13 mouse cellular contexts compared by ENCODE assay signal in the genomic region with DNA sequence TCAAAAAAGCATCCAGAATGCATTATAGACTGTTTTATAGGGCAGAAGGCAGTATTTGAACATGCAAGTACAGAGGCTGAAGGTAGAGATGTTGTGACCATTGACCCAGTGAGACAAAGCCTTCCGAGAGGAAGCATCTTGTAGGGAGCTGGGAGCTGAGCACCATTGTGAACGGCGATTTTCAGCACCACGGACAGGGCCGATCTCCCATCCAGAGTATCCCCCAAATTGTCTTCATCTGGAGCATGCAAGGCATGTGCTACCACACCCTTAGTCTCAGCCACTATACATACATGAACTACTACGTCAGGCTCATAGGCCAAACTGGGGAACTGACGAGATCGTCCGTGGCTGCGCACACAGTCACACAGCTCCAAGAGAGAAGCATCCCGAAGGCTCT. TPM values are rescaled to one million over a fixed set of nuclear protein-coding genes. Genes with fewer than 3 reads are reported as not detected.
DNase-seq lines count a peak whose midpoint lies in the region; ATAC-seq and TF ChIP-seq lines count a peak whose summit lies in the region.
"Had no signal": no experiment of that assay in that cellular context is flagged by ENCODE, and none has a peak within 500 bp of the region (broad histone marks: within the 10 kb centered on the region; RNA-seq: fewer than 3 reads in every experiment).

No protein-coding gene starts in this region.

- intact Hi-C loops in left cerebral cortex, postnatal 10 days (cut with DNase I) = no loop called here

- TF ChIP-seq CTCF in hindbrain, postnatal 0 days (IDR thresholded peaks at IDR 0.05; ENCODE audit: low read depth) = no peak
- no peak for TF ChIP-seq CTCF in ES-Bruce4 (IDR thresholded peaks at IDR 0.05; ENCODE audit: low read depth, low read length)

- no peak overlapping the region for H3K27ac ChIP-seq in hindbrain, embryonic 11.5 days (ENCODE audit: low read depth, low read length)
- no peak overlapping the region for H3K27ac ChIP-seq in hindbrain, postnatal 0 days
- no peak overlapping the region for H3K27ac ChIP-seq in ES-Bruce4 (ENCODE audit: insufficient read depth, low read length)
- H3K27ac ChIP-seq in limb, embryonic 10.5 days = no peak overlapping the region
- H3K27ac ChIP-seq: forebrain, embryonic 12.5 days; limb, embryonic 12.5 days had no signal

- TF ChIP-seq EP300 in ES-Bruce4 (IDR thresholded peaks at IDR 0.05; ENCODE audit: insufficient read depth, low read depth, low read length) = 0 out of 2 replicates have a peak, but pooled peaks have one; percentile 6

- ATAC-seq in hindbrain, embryonic 11.5 days (ENCODE audit: low FRiP score) = no peak
- no peak for ATAC-seq in hindbrain, postnatal 0 days

- H3K4me3 ChIP-seq in hindbrain, embryonic 11.5 days (ENCODE audit: low read depth, low read length) = no peak overlapping the region
- H3K4me3 ChIP-seq in hindbrain, postnatal 0 days (ENCODE audit: low read length) = no peak overlapping the region
- H3K4me3 ChIP-seq in ES-Bruce4 (ENCODE audit: low read depth, low read length) = no peak overlapping the region
- H3K4me3 ChIP-seq in limb, embryonic 10.5 days = no peak overlapping the region
- H3K4me3 ChIP-seq: forebrain, embryonic 12.5 days; limb, embryonic 12.5 days had no signal

- H3K9ac ChIP-seq in hindbrain, embryonic 11.5 days (ENCODE audit: low read depth, low read length) = no peak overlapping the region
- no peak overlapping the region for H3K9ac ChIP-seq in hindbrain, postnatal 0 days (replicated peaks; ENCODE audit: low read length)
- no peak overlapping the region for H3K9ac ChIP-seq in ES-Bruce4 (ENCODE audit: low read depth, poor library complexity, severe bottlenecking)
- H3K9ac ChIP-seq: forebrain, embryonic 12.5 days; limb, embryonic 12.5 days had no signal

- no peaks in the 10 kb centered on the region for H3K36me3 ChIP-seq in hindbrain, embryonic 11.5 days (ENCODE audit: control insufficient read depth, insufficient read depth, low read length)
- no peaks in the 10 kb centered on the region for H3K36me3 ChIP-seq in hindbrain, postnatal 0 days (ENCODE audit: insufficient read depth, low read length)
- no peaks in the 10 kb centered on the region for H3K36me3 ChIP-seq in ES-Bruce4 (ENCODE audit: control insufficient read depth, insufficient read depth, low read length, poor library complexity, severe bottlenecking)
- H3K36me3 ChIP-seq in limb, embryonic 10.5 days = no peaks in the 10 kb centered on the region
- H3K36me3 ChIP-seq: forebrain, embryonic 12.5 days; limb, embryonic 12.5 days had no signal

- 41% methylated on average over 11 of the region's 11 CpGs for WGBS in hindbrain, embryonic 11.5 days
- WGBS in hindbrain, postnatal 0 days = 44% methylated on average over 11 of the region's 11 CpGs
- 37% methylated on average over 11 of the region's 11 CpGs for WGBS in limb, embryonic 10.5 days

- DNase-seq in hindbrain, embryonic 11.5 days (ENCODE audit: low spot score) = peak; percentile 62
- DNase-seq in hindbrain, postnatal 0 days (ENCODE audit: low spot score) = no peak
- DNase-seq in ZHBTc4 (ENCODE audit: low read depth, low spot score) = peak; percentile 67
- peak; percentile 70 for DNase-seq in limb, embryonic 10.5 days (ENCODE audit: low spot score)
- DNase-seq in left cerebral cortex, postnatal 10 days (ENCODE audit: extremely low spot score in 1 of 2, low spot score in 2 of 2) = no peak
- DNase-seq in cerebellum, adult 11 months = no peak
- DNase-seq: cerebellum, postnatal 14 days; gastrocnemius, postnatal 36 days; lung, postnatal 14 days had no signal

- no peaks in the 10 kb centered on the region for H3K9me3 ChIP-seq in hindbrain, embryonic 11.5 days (ENCODE audit: control insufficient read depth, low read length)
- H3K9me3 ChIP-seq in hindbrain, postnatal 0 days (ENCODE audit: low read length) = no peaks in the 10 kb centered on the region
- H3K9me3 ChIP-seq in ES-Bruce4 (replicated peaks; ENCODE audit: control insufficient read depth, insufficient read depth, low read length, poor library complexity, severe bottlenecking) = no peaks in the 10 kb centered on the region
- H3K9me3 ChIP-seq in limb, embryonic 10.5 days (replicated peaks) = no peaks in the 10 kb centered on the region
- H3K9me3 ChIP-seq: forebrain, embryonic 12.5 days; limb, embryonic 12.5 days had no signal

- H3K4me1 ChIP-seq in hindbrain, embryonic 11.5 days (replicated peaks; ENCODE audit: control insufficient read depth, insufficient read depth, low read length) = no peaks in the 10 kb centered on the region
- H3K4me1 ChIP-seq in hindbrain, postnatal 0 days (ENCODE audit: insufficient read depth, low read length) = no peaks in the 10 kb centered on the region
- H3K4me1 ChIP-seq in ES-Bruce4 (ENCODE audit: control insufficient read depth, insufficient read depth, low read length) = no peaks in the 10 kb centered on the region
- H3K4me1 ChIP-seq in limb, embryonic 10.5 days = no peaks in the 10 kb centered on the region
- H3K4me1 ChIP-seq: forebrain, embryonic 12.5 days; limb, embryonic 12.5 days had no signal

- TF ChIP-seq POLR2A in ES-Bruce4 (IDR thresholded peaks at IDR 0.05; ENCODE audit: insufficient read depth, low read length) = no peak

- no peaks in the 10 kb centered on the region for H3K27me3 ChIP-seq in hindbrain, embryonic 11.5 days (ENCODE audit: control insufficient read depth, insufficient read depth, low read length)
- no peaks in the 10 kb centered on the region for H3K27me3 ChIP-seq in hindbrain, postnatal 0 days (ENCODE audit: insufficient read depth, low read length)
- H3K27me3 ChIP-seq in ES-Bruce4 (ENCODE audit: control insufficient read depth, insufficient read depth, low read length, poor library complexity, severe bottlenecking) = no peaks in the 10 kb centered on the region
- H3K27me3 ChIP-seq in limb, embryonic 10.5 days (ENCODE audit: low read depth, poor library complexity, severe bottlenecking) = no peaks in the 10 kb centered on the region
- H3K27me3 ChIP-seq: forebrain, embryonic 12.5 days; limb, embryonic 12.5 days had no signal

- no peak overlapping the region for H3K4me2 ChIP-seq in hindbrain, embryonic 11.5 days (replicated peaks; ENCODE audit: low read depth, low read length)
- no peak overlapping the region for H3K4me2 ChIP-seq in hindbrain, postnatal 0 days (ENCODE audit: low read depth, low read length)
- H3K4me2 ChIP-seq: forebrain, embryonic 12.5 days; limb, embryonic 12.5 days had no signal

RNA-seq across cellular contexts. Expression of a gene that starts 16.4 kb away (rescaled TPM):
- polyA plus RNA-seq in hindbrain, embryonic 11.5 days (2014; fragmentation: Nextera tagmentation; extraction: Ambion mirVana) = 13.6 and 16.7 TPM in 2 replicates
- total RNA-seq in hindbrain, postnatal 0 days (2014; rRNA removed) = 62.9 and 70.9 TPM in 2 replicates
- 10.3 and 11.0 TPM in 2 replicates for polyA plus RNA-seq in hindbrain, postnatal 0 days (2015; fragmentation: Nextera tagmentation; extraction: Ambion mirVana)
- polyA plus RNA-seq in ES-Bruce4 (2011; ENCODE audit: insufficient read depth, insufficient read length, low read depth, missing spikeins) = 23.1 and 23.3 TPM in 2 replicates
- polyA plus RNA-seq in limb, embryonic 10.5 days (2016; fragmentation: Nextera tagmentation; extraction: Ambion mirVana) = 13.3 and 13.5 TPM in 2 replicates
- total RNA-seq in left cerebral cortex, postnatal 10 days (2021) = 10 to 100 TPM; 26.8 to 28.4 TPM

RNA-seq across cellular contexts. Expression of a gene that starts 20.6 kb away (rescaled TPM):
- polyA plus RNA-seq in hindbrain, embryonic 11.5 days (2014; fragmentation: Nextera tagmentation; extraction: Ambion mirVana) = 28.2 and 28.7 TPM in 2 replicates
- 30.0 and 46.2 TPM in 2 replicates for total RNA-seq in hindbrain, postnatal 0 days (2014; rRNA removed)
- polyA plus RNA-seq in hindbrain, postnatal 0 days (2015; fragmentation: Nextera tagmentation; extraction: Ambion mirVana) = 22.6 and 22.8 TPM in 2 replicates
- polyA plus RNA-seq in ES-Bruce4 (2011; ENCODE audit: insufficient read depth, insufficient read length, low read depth, missing spikeins) = 21.7 and 26.3 TPM in 2 replicates
- 29.1 and 31.5 TPM in 2 replicates for polyA plus RNA-seq in limb, embryonic 10.5 days (2016; fragmentation: Nextera tagmentation; extraction: Ambion mirVana)
- total RNA-seq in left cerebral cortex, postnatal 10 days (2021) = 10 to 100 TPM; 17.2 to 17.7 TPM

RNA-seq across cellular contexts. Expression of a gene that starts 28.4 kb away (rescaled TPM):
- polyA plus RNA-seq in hindbrain, embryonic 11.5 days (2014; fragmentation: Nextera tagmentation; extraction: Ambion mirVana) = 0.23 and 0.39 TPM in 2 replicates
- total RNA-seq in hindbrain, postnatal 0 days (2014; rRNA removed) = 1.3 TPM in 1 of 2 replicates, not detected in the other
- 0.19 and 0.72 TPM in 2 replicates for polyA plus RNA-seq in hindbrain, postnatal 0 days (2015; fragmentation: Nextera tagmentation; extraction: Ambion mirVana)
- polyA plus RNA-seq in ES-Bruce4 (2011; ENCODE audit: insufficient read depth, insufficient read length, low read depth, missing spikeins) = 0.87 and 2.1 TPM in 2 replicates
- not detected in 2 replicates for polyA plus RNA-seq in limb, embryonic 10.5 days (2016; fragmentation: Nextera tagmentation; extraction: Ambion mirVana)
- total RNA-seq in left cerebral cortex, postnatal 10 days (2021) = not detected
- total RNA-seq: gastrocnemius, postnatal 36 days had no signal
- polyA plus RNA-seq: forebrain, embryonic 12.5 days; limb, embryonic 12.5 days; stomach, embryonic 14.5 days had no signal

RNA-seq across cellular contexts. Expression of a gene that starts 43.4 kb away (rescaled TPM):
- not detected in 2 replicates for polyA plus RNA-seq in hindbrain, embryonic 11.5 days (2014; fragmentation: Nextera tagmentation; extraction: Ambion mirVana)
- 0.58 and 1.8 TPM in 2 replicates for total RNA-seq in hindbrain, postnatal 0 days (2014; rRNA removed)
- polyA plus RNA-seq in hindbrain, postnatal 0 days (2015; fragmentation: Nextera tagmentation; extraction: Ambion mirVana) = 2.0 and 2.6 TPM in 2 replicates
- polyA plus RNA-seq in ES-Bruce4 (2011; ENCODE audit: insufficient read depth, insufficient read length, low read depth, missing spikeins) = not detected in 2 replicates
- polyA plus RNA-seq in limb, embryonic 10.5 days (2016; fragmentation: Nextera tagmentation; extraction: Ambion mirVana) = 2.2 and 7.7 TPM in 2 replicates
- total RNA-seq in left cerebral cortex, postnatal 10 days (2021) = 1 to 10 TPM in 1 of 2 experiments, under 1 TPM in 1; 0.97 to 1.6 TPM
- total RNA-seq: gastrocnemius, postnatal 36 days had no signal

RNA-seq across cellular contexts. Expression of a gene that starts 52.6 kb away (rescaled TPM):
- 33.2 and 39.0 TPM in 2 replicates for polyA plus RNA-seq in hindbrain, embryonic 11.5 days (2014; fragmentation: Nextera tagmentation; extraction: Ambion mirVana)
- 86.1 and 88.6 TPM in 2 replicates for total RNA-seq in hindbrain, postnatal 0 days (2014; rRNA removed)
- polyA plus RNA-seq in hindbrain, postnatal 0 days (2015; fragmentation: Nextera tagmentation; extraction: Ambion mirVana) = 84.9 and 86.8 TPM in 2 replicates
- 14.6 and 16.7 TPM in 2 replicates for polyA plus RNA-seq in ES-Bruce4 (2011; ENCODE audit: insufficient read depth, insufficient read length, low read depth, missing spikeins)
- 29.7 and 31.5 TPM in 2 replicates for polyA plus RNA-seq in limb, embryonic 10.5 days (2016; fragmentation: Nextera tagmentation; extraction: Ambion mirVana)
- 100 to 1,000 TPM; 173 to 182 TPM for total RNA-seq in left cerebral cortex, postnatal 10 days (2021)

Comparison
In these comparisons a context has a peak if more than half of its experiments do, and no peak if none do; other contexts are left out.
1. DNase-seq: peak in hindbrain, embryonic 11.5 days (single experiment), ZHBTc4 (single experiment) and limb, embryonic 10.5 days (single experiment); none in hindbrain, postnatal 0 days (single experiment), left cerebral cortex, postnatal 10 days (0 of 2) and cerebellum, adult 11 months (single experiment).